Mouse (Mus musculus) CH12.LX (cell line): ENCODE data around the gene Smim1. TPM values are rescaled to one million over a fixed set of nuclear protein-coding genes. Genes with fewer than 3 reads are reported as not detected.

Experiments used
- DNase-seq: peaks from one replicate; pipeline ENCODE4 v3.0.0-alpha.2; 2013; ENCODE audit errors: extremely low read depth
- H3K27ac ChIP-seq: 2 replicates; pipeline ENCODE4 v1.5.1; 2012; ENCODE audit warnings: low read depth, mild to moderate bottlenecking, control low read depth, moderate library complexity; ENCODE audit not compliant: insufficient read depth
- H3K27me3 ChIP-seq: replicated peaks from 2 replicates; pipeline ENCODE3; 2012; ENCODE audit warnings: inconsistent platforms
- H3K36me3 ChIP-seq, 2 experiments: replicated peaks in 1 of 2; 2 replicates each; pipeline versions ENCODE3 to v1.6.1; 2012; ENCODE audit warnings: inconsistent platforms in 1 of 2, low read length in 1 of 2, mild to moderate bottlenecking in 1 of 2, mixed read lengths in 1 of 2, moderate library complexity in 1 of 2; ENCODE audit not compliant: control insufficient read depth in 1 of 2, insufficient read depth in 1 of 2
- H3K4me1 ChIP-seq, 2 experiments: 2 replicates each; pipeline ENCODE4 v1.6.1; 2012; ENCODE audit warnings: inconsistent platforms in 1 of 2, moderate library complexity in 1 of 2; ENCODE audit not compliant: insufficient read depth in 2 of 2, control insufficient read depth in 1 of 2
- H3K4me2 ChIP-seq: 2 replicates; pipeline ENCODE4 v1.6.1; 2012; ENCODE audit warnings: low read depth, mild to moderate bottlenecking, control low read depth; ENCODE audit not compliant: poor library complexity, insufficient read depth, severe bottlenecking
- H3K4me3 ChIP-seq, 3 experiments: fragments of 150-350 bp in 1 of 3; sonication (generic) in 1 of 3; replicated peaks in 1 of 3; 2 replicates each; pipeline versions ENCODE3 to v1.5.1; 2011 to 2012; ENCODE audit warnings: low read depth in 2 of 3, low read length in 2 of 3, mild to moderate bottlenecking in 2 of 3, moderate library complexity in 2 of 3, control low read depth in 1 of 3, improper control_type of control experiment in 1 of 3, inconsistent platforms in 1 of 3, mixed read lengths in 1 of 3; ENCODE audit not compliant: poor library complexity in 1 of 3
- H3K79me2 ChIP-seq: replicated peaks from 2 replicates; pipeline ENCODE4 v1.6.1; 2012; ENCODE audit warnings: mild to moderate bottlenecking, moderate library complexity; ENCODE audit not compliant: control insufficient read depth, poor library complexity, insufficient read depth, severe bottlenecking; ENCODE audit errors: extremely low read depth
- H3K9ac ChIP-seq: 2 replicates; pipeline ENCODE4 v1.6.1; 2012; ENCODE audit warnings: low read depth, mild to moderate bottlenecking, control low read depth, moderate library complexity; ENCODE audit not compliant: insufficient read depth
- H3K9me3 ChIP-seq: replicated peaks from 2 replicates; pipeline ENCODE3; 2012; ENCODE audit warnings: low read length, inconsistent platforms, mixed read lengths
- BHLHE40 ChIP-seq: IDR thresholded peaks from 2 replicates; pipeline ENCODE4 v1.6.1; 2011; ENCODE audit warnings: mild to moderate bottlenecking, low read depth, low read length, improper control_type of control experiment
- CHD1 ChIP-seq: IDR thresholded peaks from 2 replicates; pipeline ENCODE4 v1.6.1; 2012; ENCODE audit warnings: low read depth, low read length, improper control_type of control experiment, inconsistent platforms
- CHD2 ChIP-seq: IDR thresholded peaks from 2 replicates; pipeline ENCODE4 v1.6.1; 2011; ENCODE audit warnings: low read length, improper control_type of control experiment
- CTCF ChIP-seq, 2 experiments: IDR thresholded peaks in 1 of 2; conservative IDR thresholded peaks in 1 of 2; 2 replicates each; pipeline ENCODE4 v1.5.1; 2011 to 2012; ENCODE audit warnings: low read depth in 2 of 2, low read length in 2 of 2, improper control_type of control experiment in 1 of 2, inconsistent platforms in 1 of 2, mild to moderate bottlenecking in 1 of 2, moderate library complexity in 1 of 2
- E2F4 ChIP-seq: IDR thresholded peaks from 2 replicates; pipeline ENCODE4 v1.6.1; 2011; ENCODE audit warnings: low read depth, low read length, improper control_type of control experiment; ENCODE audit not compliant: insufficient replicate concordance
- ELF1 ChIP-seq: IDR thresholded peaks from 2 replicates; pipeline ENCODE4 v1.6.1; 2014; ENCODE audit warnings: low read depth, mild to moderate bottlenecking, inconsistent platforms, low read length, improper control_type of control experiment
- EP300 ChIP-seq: IDR thresholded peaks from 2 replicates; pipeline ENCODE4 v1.6.1; 2011; ENCODE audit warnings: low read length, improper control_type of control experiment
- ETS1 ChIP-seq: conservative IDR thresholded peaks from 2 replicates; pipeline ENCODE4 v1.6.1; 2012; ENCODE audit warnings: low read depth, mild to moderate bottlenecking, inconsistent platforms, low read length, improper control_type of control experiment, moderate library complexity
- GABPA ChIP-seq: IDR thresholded peaks from 2 replicates; pipeline ENCODE4 v1.6.1; 2012; ENCODE audit warnings: low read depth, low read length, improper control_type of control experiment, inconsistent platforms; ENCODE audit not compliant: insufficient replicate concordance
- HCFC1 ChIP-seq: IDR thresholded peaks from 2 replicates; pipeline ENCODE4 v1.6.1; 2012; ENCODE audit warnings: low read depth, mild to moderate bottlenecking, inconsistent platforms, low read length, improper control_type of control experiment
- IRF4 ChIP-seq: IDR thresholded peaks from 2 replicates; pipeline ENCODE4 v1.6.1; 2014; ENCODE audit warnings: low read depth, mild to moderate bottlenecking, inconsistent platforms, low read length, improper control_type of control experiment
- JUN ChIP-seq: IDR thresholded peaks from 2 replicates; pipeline ENCODE4 v1.6.1; 2011; ENCODE audit warnings: low read depth, mild to moderate bottlenecking, low read length, improper control_type of control experiment, moderate library complexity; ENCODE audit not compliant: insufficient read depth
- JUND ChIP-seq: conservative IDR thresholded peaks from 2 replicates; pipeline ENCODE4 v1.6.1; 2011; ENCODE audit warnings: low read depth, low read length, improper control_type of control experiment
- KAT2A ChIP-seq: IDR thresholded peaks from 2 replicates; pipeline ENCODE4 v1.6.1; 2012; ENCODE audit warnings: low read length, improper control_type of control experiment, inconsistent platforms; ENCODE audit not compliant: insufficient replicate concordance
- MAFK ChIP-seq: IDR thresholded peaks from 2 replicates; pipeline ENCODE4 v1.6.1; 2011; ENCODE audit warnings: low read length, improper control_type of control experiment; ENCODE audit not compliant: insufficient replicate concordance
- MAX ChIP-seq: IDR thresholded peaks from 2 replicates; pipeline ENCODE4 v1.6.1; 2011; ENCODE audit warnings: low read length, improper control_type of control experiment
- MAZ ChIP-seq: IDR thresholded peaks from 2 replicates; pipeline ENCODE4 v1.6.1; 2012; ENCODE audit warnings: low read depth, mild to moderate bottlenecking, inconsistent platforms, low read length, improper control_type of control experiment, moderate library complexity
- MEF2A ChIP-seq: IDR thresholded peaks from 2 replicates; pipeline ENCODE4 v1.6.1; 2014; ENCODE audit warnings: low read depth, mild to moderate bottlenecking, inconsistent platforms, low read length, improper control_type of control experiment, borderline replicate concordance
- MXI1 ChIP-seq: IDR thresholded peaks from 2 replicates; pipeline ENCODE4 v1.6.1; 2011; ENCODE audit warnings: mild to moderate bottlenecking, low read depth, low read length, improper control_type of control experiment
- MYC ChIP-seq: IDR thresholded peaks from 2 replicates; pipeline ENCODE4 v1.6.1; 2011; ENCODE audit warnings: low read depth, mild to moderate bottlenecking, improper control_type of control experiment, low read length
- NELFE ChIP-seq: IDR thresholded peaks from 2 replicates; pipeline ENCODE4 v1.6.1; 2011; ENCODE audit warnings: low read depth, low read length, improper control_type of control experiment
- NRF1 ChIP-seq: IDR thresholded peaks from 2 replicates; pipeline ENCODE4 v1.6.1; 2014; ENCODE audit warnings: low read depth, mild to moderate bottlenecking, inconsistent platforms, low read length, improper control_type of control experiment, moderate library complexity
- PAX5 ChIP-seq: IDR thresholded peaks from 2 replicates; pipeline ENCODE4 v1.6.1; 2012; ENCODE audit warnings: low read length, inconsistent platforms, mixed read lengths
- POLR2A ChIP-seq: IDR thresholded peaks from 2 replicates; pipeline ENCODE4 v1.6.1; 2011; ENCODE audit warnings: low read depth, mild to moderate bottlenecking, improper control_type of control experiment, low read length
- POLR2AphosphoS2 ChIP-seq: IDR thresholded peaks from 2 replicates; pipeline ENCODE4 v1.6.1; 2011; ENCODE audit warnings: low read depth, low read length, improper control_type of control experiment
- RAD21 ChIP-seq: IDR thresholded peaks from 2 replicates; pipeline ENCODE4 v1.6.1; 2011; ENCODE audit warnings: low read depth, mild to moderate bottlenecking, low read length, improper control_type of control experiment, moderate library complexity
- RCOR1 ChIP-seq: conservative IDR thresholded peaks from 2 replicates; pipeline ENCODE4 v1.6.1; 2012; ENCODE audit warnings: low read depth, mild to moderate bottlenecking, inconsistent platforms, low read length, improper control_type of control experiment
- SIN3A ChIP-seq: IDR thresholded peaks from 2 replicates; pipeline ENCODE4 v1.6.1; 2012; ENCODE audit warnings: low read length, improper control_type of control experiment, inconsistent platforms
- SMC3 ChIP-seq: IDR thresholded peaks from 2 replicates; pipeline ENCODE4 v1.6.1; 2011; ENCODE audit warnings: low read depth, low read length, improper control_type of control experiment
- TBP ChIP-seq: conservative IDR thresholded peaks from 2 replicates; pipeline ENCODE4 v1.6.1; 2011; ENCODE audit warnings: low read depth, low read length, improper control_type of control experiment
- TCF12 ChIP-seq: IDR thresholded peaks from 2 replicates; pipeline ENCODE4 v1.6.1; 2014; ENCODE audit warnings: low read depth, mild to moderate bottlenecking, inconsistent platforms, low read length, improper control_type of control experiment
- UBTF ChIP-seq: IDR thresholded peaks from 2 replicates; pipeline ENCODE4 v1.6.1; 2012; ENCODE audit warnings: low read depth, mild to moderate bottlenecking, inconsistent platforms, low read length, improper control_type of control experiment, moderate library complexity
- USF1 ChIP-seq: IDR thresholded peaks from 2 replicates; pipeline ENCODE4 v1.6.1; 2014; ENCODE audit warnings: low read depth, mild to moderate bottlenecking, inconsistent platforms, low read length, improper control_type of control experiment
- USF2 ChIP-seq: conservative IDR thresholded peaks from 2 replicates; pipeline ENCODE4 v1.6.1; 2011; ENCODE audit warnings: low read depth, low read length, improper control_type of control experiment
- ZC3H11A ChIP-seq: IDR thresholded peaks from 2 replicates; pipeline ENCODE4 v1.6.1; 2012; ENCODE audit warnings: low read depth, mild to moderate bottlenecking, inconsistent platforms, low read length, improper control_type of control experiment
- ZKSCAN1 ChIP-seq: IDR thresholded peaks from 2 replicates; pipeline ENCODE4 v1.6.1; 2012; ENCODE audit warnings: low read depth, inconsistent platforms, low read length, improper control_type of control experiment, borderline replicate concordance
- ZMIZ1 ChIP-seq: IDR thresholded peaks from 2 replicates; pipeline ENCODE4 v1.6.1; 2012; ENCODE audit warnings: low read depth, mild to moderate bottlenecking, inconsistent platforms, low read length, improper control_type of control experiment
- ZNF384 ChIP-seq: IDR thresholded peaks from 2 replicates; pipeline ENCODE4 v1.6.1; 2012; ENCODE audit warnings: low read depth, low read length, improper control_type of control experiment, inconsistent platforms
- dilution Hi-C: fragments of 300-500 bp; cut with MboI; formaldehyde crosslinking; loops from 2 replicates; pipeline ENCODE4 v1.14.3; 2020; ENCODE audit warnings: low sequenced_read_pairs; ENCODE audit not compliant: extremely low pct_unique_long_range_greater_than_20kb, extremely low pct_ligation_motif_present
- in situ Hi-C: fragments of 300-500 bp; cut with MboI; formaldehyde crosslinking; loops from 3 replicates; pipeline ENCODE4 v1.14.3; 2019; ENCODE audit warnings: low sequenced_read_pairs, low pct_ligation_motif_present, low pct_unique_long_range_greater_than_20kb, mixed read lengths
- polyA plus RNA-seq: library from polyadenylated mRNA; unstranded; fragments of >175 nt; gene quantifications from 2 replicates; pipeline ENCODE4 v1.2.1, GENCODE M21; 2012; ENCODE audit warnings: low read depth; ENCODE audit not compliant: insufficient read length
- total RNA-seq, 2 experiments: library from RNA; depleted of rRNA; stranded (reverse); fragments of 300-350 nt in 1 of 2; fragments of >200 nt in 1 of 2; gene quantifications; 2 replicates each; pipeline ENCODE4 v1.2.3; 2012 to 2014

The Smim1 gene
- total and polyA plus RNA-seq, 3 experiments, result 0.16 to 2.3 TPM; not detected in 1

- peaks cover 7 to 27% of the 10 kb centered on the region in 2 experiments; a peak in 3 of 4 replicates for H3K4me1 ChIP-seq
- peak within 1 kb of the TSS; percentile 97 for H3K4me2 ChIP-seq
- TF ChIP-seq POLR2A (peak; percentile 66), NELFE (peak; percentile 74), ELF1 (peak; percentile 83), USF2 (no peak), GABPA (peak; percentile 56; the same call in 1 of the 2 replicates), MEF2A (peak; percentile 84; the same call in 1 of the 2 replicates), MAFK (no peak), PAX5 (no peak), CTCF (conservative IDR thresholded peaks at IDR 0.05 in 1 of 2, IDR thresholded peaks at IDR 0.05 in 1 of 2; ENCODE audit: low read depth in 2 of 2, low read length in 2 of 2) (no peak), KAT2A (peak; percentile 91; the same call in 1 of the 2 replicates), ZC3H11A (no peak), BHLHE40 (peak; percentile 17; the same call in 1 of the 2 replicates), MAX (peak; percentile 92), ZKSCAN1 (no peak; the same call in 1 of the 2 replicates), HCFC1 (peak; percentile 95), TCF12 (peak; percentile 93), USF1 (no peak), JUND (no peak), ZNF384 (no peak), ETS1 (no peak), NRF1 (peak; percentile 96), SIN3A (peak; percentile 96), TBP (peak; percentile 71), IRF4 (peak; percentile 72), EP300 (no peak), JUN (no peak), RCOR1 (peak; percentile 32; the same call in 1 of the 2 replicates), UBTF (peak; percentile 83; the same call in 1 of the 2 replicates), MYC (peak; percentile 84), ZMIZ1 (peak; percentile 56; the same call in 1 of the 2 replicates), SMC3 (no peak), POLR2AphosphoS2 (peak; percentile 22; the same call in 1 of the 2 replicates), CHD1 (no peak), E2F4 (no peak), CHD2 (peak; percentile 38; the same call in 1 of the 2 replicates), MXI1 (peak; percentile 98), MAZ (peak; percentile 72; the same call in 1 of the 2 replicates), RAD21 (no peak)
- H3K9me3 ChIP-seq, result no peaks in the 10 kb centered on the region
- peak within 1 kb of the TSS; percentile 79 to 90 (median 85) for H3K4me3 ChIP-seq
- dilution Hi-C loops, result no loop called here
- peaks cover 20 to 52% of the 10 kb centered on the region in 2 experiments for H3K36me3 ChIP-seq
- H3K27ac ChIP-seq, result peak within 1 kb of the TSS; percentile 9; the same call in 1 of the 2 replicates
- DNase-seq, result peak; percentile 92
- H3K9ac ChIP-seq, result peak within 1 kb of the TSS; percentile 77
- peaks cover 4% of the 10 kb centered on the region for H3K79me2 ChIP-seq
- H3K27me3 ChIP-seq, result no peaks in the 10 kb centered on the region
- in situ Hi-C loops, result no loop called here
Observed at GRCm38 (mm10) chr4:153974431-153975291, 51.4 kb downstream of the Smim1 start, which contains the start of the genes Dffb and Cep104. TSS of gene Dffb (minus strand) at chr4:153975126. TSS of gene Cep104 (plus strand) at chr4:153975194.
